Mouse (Mus musculus): Measurements from ENCODE around the gene Dcakd.
"Not testable (repeated sequence)": the region's sequence is repeated elsewhere in the genome, so short reads cannot be mapped to it uniquely, and the experiment has no call there.

Gene Dcakd

GRCm38 (mm10) chr11:102975966-102976365 is 52.2 kb downstream of the Dcakd start:
- DNase-seq = not testable (repeated sequence)

- no peak for DNase-seq
These were observed 55.8 kb downstream of the Dcakd start for GRCm38 (mm10) chr11:102972326-102972725.

GRCm38 (mm10) chr11:102971604-102972003 is 56.5 kb downstream of the Dcakd start:
- peak; percentile 42 for DNase-seq

GRCm38 (mm10) chr11:102964547-102965091 is 63.5 kb downstream of the Dcakd start:
- no peak for DNase-seq

- no peak for DNase-seq
These were observed 64.1 kb downstream of the Dcakd start for GRCm38 (mm10) chr11:102963855-102964546.

- no peak for DNase-seq
These were observed 64.8 kb downstream of the Dcakd start for GRCm38 (mm10) chr11:102963246-102963854.

GRCm38 (mm10) chr11:102962861-102963245 is 65.3 kb downstream of the Dcakd start:
- DNase-seq = no peak

GRCm38 (mm10) chr11:102961082-102961481 is 67.1 kb downstream of the Dcakd start:
- DNase-seq = no peak

- no peak for DNase-seq
These were observed 69.3 kb downstream of the Dcakd start for GRCm38 (mm10) chr11:102958870-102959269.

- no peak for DNase-seq
These were observed 69.7 kb downstream of the Dcakd start for GRCm38 (mm10) chr11:102958431-102958830.

- DNase-seq = no peak
These were observed 70.4 kb downstream of the Dcakd start for GRCm38 (mm10) chr11:102957692-102958091.

- DNase-seq = no peak
These were observed 71.0 kb downstream of the Dcakd start for GRCm38 (mm10) chr11:102956962-102957614.

- no peak for DNase-seq
These were observed 75.2 kb downstream of the Dcakd start for GRCm38 (mm10) chr11:102952922-102953321.

- DNase-seq = no peak
These were observed 79.8 kb downstream of the Dcakd start for GRCm38 (mm10) chr11:102948043-102948961.

- DNase-seq = no peak
These were observed 81.2 kb downstream of the Dcakd start for GRCm38 (mm10) chr11:102946992-102947343.

GRCm38 (mm10) chr11:102946265-102946991 is 81.7 kb downstream of the Dcakd start, which contains the start of gene C1ql1:
Gene C1ql1, minus strand, starts transcription at chr11:102946688.
- peak; percentile 34 for DNase-seq

- DNase-seq = no peak
These were observed 82.5 kb downstream of the Dcakd start for GRCm38 (mm10) chr11:102945306-102946264.

All from cerebellum, adult 9-11 months (tissue).